Mouse (Mus musculus) left cerebral cortex, adult 8-10 months (tissue): Measurements from ENCODE around the gene Lhfpl3. TPM values are rescaled to one million over a fixed set of nuclear protein-coding genes. Genes with fewer than 3 reads are reported as not detected.
A peak's percentile ranks its signal among the peaks of the same experiment; 100 is the strongest.

Experiments
- DNase-seq, 2 experiments: peaks; one replicate each; pipeline ENCODE4 v3.0.0; 2022; ENCODE audit warnings: low spot score in 2 of 2
- total RNA-seq, 4 experiments: library from RNA; stranded (reverse); gene quantifications; 2 replicates each; pipeline ENCODE4 v1.2.4; 2022

Lhfpl3 gene
- total RNA-seq, 4 experiments from 2014 or later = 21.3 to 23.9 (median 22.6) TPM

GRCm38 (mm10) chr5:22926171-22926570 lies 180.3 kb downstream of the Lhfpl3 start:
- DNase-seq = no peak

GRCm38 (mm10) chr5:22928746-22929145 lies 182.9 kb downstream of the Lhfpl3 start:
- no peak for DNase-seq

GRCm38 (mm10) chr5:22943306-22943705 lies 197.4 kb downstream of the Lhfpl3 start:
- no peak for DNase-seq

GRCm38 (mm10) chr5:22963300-22963699 lies 217.4 kb downstream of the Lhfpl3 start:
- no peak for DNase-seq

GRCm38 (mm10) chr5:22986771-22987170 lies 240.9 kb downstream of the Lhfpl3 start:
- DNase-seq = no peak

- no peak for DNase-seq
Observed at GRCm38 (mm10) chr5:22999811-23000210, 254.0 kb downstream of the Lhfpl3 start.

- DNase-seq = no peak
Observed at GRCm38 (mm10) chr5:23003123-23003797, 257.4 kb downstream of the Lhfpl3 start.

GRCm38 (mm10) chr5:23006207-23006606 lies 260.3 kb downstream of the Lhfpl3 start:
- no peak for DNase-seq

GRCm38 (mm10) chr5:23010460-23010859 lies 264.6 kb downstream of the Lhfpl3 start:
- no peak for DNase-seq

- DNase-seq = no peak
Observed at GRCm38 (mm10) chr5:23013997-23014396, 268.1 kb downstream of the Lhfpl3 start.

GRCm38 (mm10) chr5:23015587-23016335 lies 269.9 kb downstream of the Lhfpl3 start:
- DNase-seq = no peak

GRCm38 (mm10) chr5:23034944-23035726 lies 289.3 kb downstream of the Lhfpl3 start:
- peak in 1 of 2 experiments; percentile 19 for DNase-seq

GRCm38 (mm10) chr5:23035727-23036029 lies 289.8 kb downstream of the Lhfpl3 start:
- DNase-seq = no peak

GRCm38 (mm10) chr5:23040429-23040828 lies 294.6 kb downstream of the Lhfpl3 start:
- DNase-seq = no peak

GRCm38 (mm10) chr5:23042862-23043261 lies 297.0 kb downstream of the Lhfpl3 start:
- DNase-seq = no peak

GRCm38 (mm10) chr5:23049083-23049663 lies 303.3 kb downstream of the Lhfpl3 start:
- no peak for DNase-seq

- DNase-seq = no peak
Observed at GRCm38 (mm10) chr5:23051458-23051857, 305.6 kb downstream of the Lhfpl3 start.

GRCm38 (mm10) chr5:23094894-23095293 lies 349.0 kb downstream of the Lhfpl3 start:
- DNase-seq = no peak

- no peak for DNase-seq
Observed at GRCm38 (mm10) chr5:23106536-23106935, 360.7 kb downstream of the Lhfpl3 start.

- DNase-seq = no peak
Observed at GRCm38 (mm10) chr5:23111307-23111706, 365.4 kb downstream of the Lhfpl3 start.

- no peak for DNase-seq
Observed at GRCm38 (mm10) chr5:23114249-23114648, 368.4 kb downstream of the Lhfpl3 start.

- DNase-seq = no peak
Observed at GRCm38 (mm10) chr5:23126851-23127250, 381.0 kb downstream of the Lhfpl3 start.
